Mouse (Mus musculus) erythroblast, adult 5-6 weeks (primary cell): ENCODE measurements around the gene Cacna2d4. TPM values are rescaled to one million over a fixed set of nuclear protein-coding genes. Genes with fewer than 3 reads are reported as not detected.
"Not testable (repeated sequence)": the region's sequence is repeated elsewhere in the genome, so short reads cannot be mapped to it uniquely, and the experiment has no call there.

Source experiments
- ATAC-seq: replicated peaks from 2 replicates; pipeline ENCODE4 v1.8.0; 2016; ENCODE audit warnings: moderate number of reproducible peaks, mild to moderate bottlenecking, moderate TSS enrichment, inconsistent platforms; ENCODE audit not compliant: poor library complexity, low FRiP score, severe bottlenecking
- total RNA-seq, 2 experiments: library from RNA; stranded (forward) in 1 of 2; stranded (reverse) in 1 of 2; fragments of 150-400 nt in 1 of 2; fragments of 200-764, 138-1000 nt in 1 of 2; gene quantifications; 2 replicates each; pipeline versions ENCODE4 v1.2.3 to v1.2.4; 2015 to 2017; ENCODE audit warnings: low replicate concordance in 2 of 2

Gene Cacna2d4
- total RNA-seq (2015; ENCODE audit: low replicate concordance) = not detected in 2 replicates
- 0.14 TPM in 1 of 2 replicates, not detected in the other for total RNA-seq (2017; ENCODE audit: low replicate concordance)

- ATAC-seq = no peak
Observed at GRCm38 (mm10) chr6:119236241-119236640, at the start of gene Cacna2d4. Gene Cacna2d4 (plus strand): TSS chr6:119236526.

- ATAC-seq = no peak
Observed at GRCm38 (mm10) chr6:119186658-119187057, 49.7 kb upstream of the Cacna2d4 start.

GRCm38 (mm10) chr6:119187631-119188030 lies 48.7 kb upstream of the Cacna2d4 start:
- ATAC-seq = no peak

- no peak for ATAC-seq
Observed at GRCm38 (mm10) chr6:119191478-119191877, 44.8 kb upstream of the Cacna2d4 start.

- ATAC-seq = no peak
Observed at GRCm38 (mm10) chr6:119193571-119194154, 42.7 kb upstream of the Cacna2d4 start.

- ATAC-seq = no peak
Observed at GRCm38 (mm10) chr6:119194161-119194560, 42.2 kb upstream of the Cacna2d4 start.

- no peak for ATAC-seq
Observed at GRCm38 (mm10) chr6:119194601-119195000, 41.7 kb upstream of the Cacna2d4 start.

- no peak for ATAC-seq
Observed at GRCm38 (mm10) chr6:119196382-119197305, 39.7 kb upstream of the Cacna2d4 start, which contains the start of gene Cacna1c. Gene Cacna1c (minus strand): TSS chr6:119196418.

- no peak for ATAC-seq
Observed at GRCm38 (mm10) chr6:119198534-119199273, 37.6 kb upstream of the Cacna2d4 start.

GRCm38 (mm10) chr6:119199274-119199879 lies 36.9 kb upstream of the Cacna2d4 start:
- ATAC-seq = no peak

GRCm38 (mm10) chr6:119200362-119200761 lies 36.0 kb upstream of the Cacna2d4 start:
- no peak for ATAC-seq

- ATAC-seq = no peak
Observed at GRCm38 (mm10) chr6:119201575-119201974, 34.8 kb upstream of the Cacna2d4 start.

- no peak for ATAC-seq
Observed at GRCm38 (mm10) chr6:119204286-119204685, 32.0 kb upstream of the Cacna2d4 start.

GRCm38 (mm10) chr6:119204915-119205314 lies 31.4 kb upstream of the Cacna2d4 start:
- ATAC-seq = no peak

- ATAC-seq = not testable (repeated sequence)
Observed at GRCm38 (mm10) chr6:119206006-119206405, 30.3 kb upstream of the Cacna2d4 start.

GRCm38 (mm10) chr6:119213375-119213774 lies 23.0 kb upstream of the Cacna2d4 start:
- ATAC-seq = no peak

- no peak for ATAC-seq
Observed at GRCm38 (mm10) chr6:119214190-119214589, 22.1 kb upstream of the Cacna2d4 start.

GRCm38 (mm10) chr6:119215040-119215613 lies 21.2 kb upstream of the Cacna2d4 start:
- no peak for ATAC-seq

GRCm38 (mm10) chr6:119217661-119218060 lies 18.7 kb upstream of the Cacna2d4 start:
- ATAC-seq = no peak
